Mouse (Mus musculus) intestine, postnatal 0 days (tissue): ENCODE data around the gene Dtymk. TPM values are rescaled to one million over a fixed set of nuclear protein-coding genes. Genes with fewer than 3 reads are reported as not detected.
A peak's percentile ranks its signal among the peaks of the same experiment; 100 is the strongest.

Experiments
- ATAC-seq: fragments of 200-750 bp; cut with Nextera tagmentation; 2 replicates; pipeline ENCODE4 v1.8.0; 2017; ENCODE audit warnings: mild to moderate bottlenecking, moderate TSS enrichment, moderate library complexity
- H3K27ac ChIP-seq: fragments of 300-500 bp; sonication (generic); 2 replicates; pipeline ENCODE4 v1.5.1; 2014; ENCODE audit warnings: mild to moderate bottlenecking, low read depth, low read length, moderate library complexity
- H3K27me3 ChIP-seq: fragments of 300-500 bp; sonication (generic); replicated peaks from 2 replicates; pipeline ENCODE4 v1.6.1; 2014; ENCODE audit warnings: low read length, mixed read lengths; ENCODE audit not compliant: control insufficient read depth, insufficient read depth
- H3K36me3 ChIP-seq: fragments of 300-500 bp; sonication (generic); 2 replicates; pipeline ENCODE4 v1.6.1; 2014; ENCODE audit warnings: mild to moderate bottlenecking, moderate library complexity; ENCODE audit not compliant: control insufficient read depth, insufficient read depth
- H3K4me1 ChIP-seq: fragments of 300-500 bp; sonication (generic); replicated peaks from 2 replicates; pipeline ENCODE4 v1.6.1; 2014; ENCODE audit warnings: antibody characterized with exemption, low read length, mixed read lengths; ENCODE audit not compliant: control insufficient read depth, insufficient read depth
- H3K4me2 ChIP-seq: fragments of 300-500 bp; sonication (generic); replicated peaks from 2 replicates; pipeline ENCODE4 v1.6.1; 2014; ENCODE audit warnings: low read depth, mild to moderate bottlenecking, moderate library complexity
- H3K4me3 ChIP-seq: fragments of 300-500 bp; sonication (generic); 2 replicates; pipeline ENCODE4 v1.5.1; 2014; ENCODE audit warnings: low read depth, low read length
- H3K9ac ChIP-seq: fragments of 300-500 bp; sonication (generic); 2 replicates; pipeline ENCODE4 v1.6.1; 2014; ENCODE audit warnings: mild to moderate bottlenecking, low read depth, low read length
- H3K9me3 ChIP-seq: fragments of 300-500 bp; sonication (generic); 2 replicates; pipeline ENCODE4 v1.6.1; 2016; ENCODE audit warnings: mixed run types; ENCODE audit not compliant: control insufficient read depth
- CTCF ChIP-seq: sonication (generic); IDR thresholded peaks from 2 replicates; pipeline ENCODE4 v1.5.1; 2016; ENCODE audit warnings: low read depth, mild to moderate bottlenecking, control low read depth, antibody characterized with exemption, moderate library complexity
- WGBS: fragments of 180-500 bp; shearing (Covaris S2); extraction: QIAGEN DNeasy Blood & Tissue Kit; methylation state at CpG from one replicate; pipeline ENCODE4 v1.1.7; 2014; 5-methylcytosine and 5-hydroxymethylcytosine counted together
- polyA plus RNA-seq: library from polyadenylated mRNA; unstranded; fragments of >200 nt; fragmentation: Nextera tagmentation; extraction: Ambion mirVana; gene quantifications from 2 replicates; pipeline ENCODE4 v1.2.1, GENCODE M21; 2015

Dtymk gene
- polyA plus RNA-seq, 1 experiment from 2014 or later, result 87.1 TPM

DNA sequence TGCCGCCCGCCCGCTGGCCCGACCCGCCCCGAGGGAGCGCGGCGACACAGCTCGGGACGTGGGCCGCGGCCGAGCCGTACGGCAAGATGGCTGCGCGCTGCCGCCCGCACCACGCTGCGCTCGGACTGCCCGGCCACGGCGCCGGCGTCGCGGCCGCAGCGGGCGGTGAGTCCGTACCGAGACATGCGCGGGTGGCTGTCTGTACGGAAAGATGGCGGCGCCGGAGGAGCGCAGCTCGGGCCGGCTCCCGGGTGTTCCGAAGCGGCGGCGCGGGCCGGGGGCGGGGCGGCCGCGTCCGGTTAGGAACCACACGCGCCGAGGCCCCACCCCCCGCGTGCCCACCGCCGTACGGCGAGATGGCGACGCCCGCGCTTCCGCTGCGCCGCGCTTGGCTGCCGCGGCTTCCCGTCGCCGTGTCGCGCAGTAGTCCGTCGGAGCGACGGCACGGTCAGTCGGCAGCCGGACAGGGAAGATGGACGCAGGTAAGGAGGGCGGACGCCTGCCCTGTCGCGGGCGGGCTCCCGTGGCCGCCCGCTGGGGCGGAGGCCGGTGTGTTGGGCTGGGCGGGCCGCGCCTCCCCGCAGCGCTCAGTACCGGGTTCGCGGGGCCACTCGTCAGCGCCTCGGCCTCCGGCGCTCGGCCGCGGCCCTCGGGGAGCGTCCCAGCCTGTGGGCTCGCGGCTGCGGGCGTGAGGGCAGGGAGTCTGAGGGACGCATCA is 47.0 kb downstream of the Dtymk start, which contains the start of gene Thap4:
Gene Thap4 (minus strand): TSS at position 292 of the 718 bp plus-strand sequence.
- H3K9me3 ChIP-seq, result no peaks in the 10 kb centered on the region
- peak; percentile 88 for ATAC-seq
- H3K4me2 ChIP-seq, result peak within 1 kb of the TSS; percentile 83
- peaks cover 9% of the 10 kb centered on the region for H3K36me3 ChIP-seq
- H3K4me3 ChIP-seq, result peak within 1 kb of the TSS; percentile 99
- peaks cover 7% of the 10 kb centered on the region for H3K4me1 ChIP-seq
- H3K27ac ChIP-seq, result peak within 1 kb of the TSS; percentile 83
- H3K9ac ChIP-seq, result peak within 1 kb of the TSS; percentile 85
- WGBS, result 1% methylated on average over 108 of the region's 121 CpGs
- no peaks in the 10 kb centered on the region for H3K27me3 ChIP-seq
- TF ChIP-seq CTCF, result no peak

DNA sequence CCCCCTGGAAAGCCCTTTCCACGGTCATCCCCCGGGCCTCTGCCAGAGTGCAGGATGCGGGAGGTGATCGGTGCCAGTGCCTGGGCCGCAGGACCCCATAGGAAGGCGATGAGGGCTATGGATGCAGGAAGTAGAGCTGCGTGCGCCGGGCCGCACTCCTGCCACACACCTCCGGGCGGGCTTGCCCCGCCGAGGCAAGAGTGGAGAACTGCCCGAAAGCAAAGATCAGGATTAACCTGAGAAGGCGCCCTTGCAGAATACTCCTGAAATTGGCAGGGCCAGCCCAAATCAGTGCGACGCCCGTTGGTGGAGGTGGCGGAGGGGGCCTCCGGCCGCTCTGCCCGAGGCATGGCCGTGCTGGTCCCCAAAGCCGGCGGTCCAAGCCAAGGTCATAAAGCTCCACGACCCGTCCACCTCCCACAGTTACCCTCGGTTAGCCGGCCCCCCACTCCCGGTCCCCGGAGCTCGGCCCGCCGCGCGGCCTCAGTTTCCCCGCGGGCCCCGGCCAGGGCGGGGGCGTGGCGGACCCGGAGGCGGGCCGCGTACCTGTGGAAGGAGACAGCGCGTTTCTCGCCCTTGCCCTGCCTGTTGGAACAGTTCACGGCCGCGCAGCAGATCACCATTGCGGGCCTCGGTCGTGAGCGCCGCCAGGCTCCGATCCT is 47.7 kb downstream of the Dtymk start:
- H3K4me3 ChIP-seq, result peak overlapping the region; percentile 99
- H3K4me2 ChIP-seq, result peak overlapping the region; percentile 83
- H3K9ac ChIP-seq, result peak overlapping the region; percentile 85
- H3K27ac ChIP-seq, result peak overlapping the region; percentile 83
- peaks cover 7% of the 10 kb centered on the region for H3K4me1 ChIP-seq
- H3K36me3 ChIP-seq, result peaks cover 14% of the 10 kb centered on the region
- no peak for TF ChIP-seq CTCF
- H3K9me3 ChIP-seq, result no peaks in the 10 kb centered on the region
- peak; percentile 15; the same call in 1 of the 2 replicates for ATAC-seq
- under 1% methylated on average over 43 of the region's 59 CpGs for WGBS
- no peaks in the 10 kb centered on the region for H3K27me3 ChIP-seq

DNA sequence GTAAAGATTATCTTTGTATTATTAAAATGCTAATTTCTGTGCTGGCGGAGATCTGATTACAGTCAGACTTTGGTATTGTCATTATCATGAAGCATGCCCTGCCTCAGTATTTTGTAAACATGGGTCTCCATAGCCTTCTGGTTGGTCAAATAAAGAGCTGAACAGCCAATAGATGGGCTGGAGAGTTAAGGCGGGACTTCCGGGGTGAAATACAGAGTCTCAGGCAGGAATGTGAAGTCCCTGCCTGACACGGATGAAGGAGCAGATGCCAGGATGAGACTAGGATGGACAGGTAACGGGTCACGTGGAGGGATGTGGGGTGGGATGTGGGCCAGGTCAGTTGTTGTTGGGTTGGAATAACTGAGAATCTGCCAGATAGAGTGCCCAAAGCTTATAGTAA is 50.4 kb downstream of the Dtymk start, which contains the start of gene Atg4b:
Gene Atg4b (plus strand): TSS at position 211 of the 400 bp plus-strand sequence.
- TF ChIP-seq CTCF, result no peak
- H3K9me3 ChIP-seq, result no peaks in the 10 kb centered on the region
- H3K4me2 ChIP-seq, result no peak within 1 kb of the TSS
- peaks cover 9% of the 10 kb centered on the region; the same call in 1 of the 2 replicates for H3K4me1 ChIP-seq
- no peak within 1 kb of the TSS for H3K4me3 ChIP-seq
- ATAC-seq, result no peak
- peaks cover 14% of the 10 kb centered on the region for H3K36me3 ChIP-seq
- 0 out of 2 replicates have a peak within 1 kb of the TSS, but pooled peaks have one; percentile 57 for H3K27ac ChIP-seq
- H3K27me3 ChIP-seq, result no peaks in the 10 kb centered on the region
- WGBS, result 77% methylated on average over 6 of the region's 6 CpGs
- H3K9ac ChIP-seq, result no peak within 1 kb of the TSS

DNA sequence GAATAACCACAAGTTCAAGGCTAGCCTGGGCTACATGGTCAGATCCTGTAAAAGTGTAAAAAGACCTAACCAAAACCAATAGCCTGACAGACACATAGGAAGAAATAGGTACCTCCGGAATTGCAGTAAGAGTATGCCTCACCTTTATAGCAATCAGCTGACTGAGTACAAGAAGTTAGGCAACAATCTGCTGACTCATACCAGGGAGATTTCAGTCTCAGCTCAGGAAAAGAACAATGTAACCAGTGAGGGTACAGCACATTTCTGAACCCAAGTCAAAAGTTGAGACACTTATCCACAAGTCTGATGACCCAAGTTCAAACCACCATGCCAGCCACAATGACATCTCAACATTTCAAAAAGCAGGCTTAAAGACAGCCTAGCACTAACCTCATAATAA is 53.2 kb downstream of the Dtymk start:
- WGBS, result 55% methylated on average over 1 of the region's 1 CpGs
- peak; percentile 60; the same call in 1 of the 2 replicates for ATAC-seq
- peaks cover 19% of the 10 kb centered on the region for H3K36me3 ChIP-seq
- H3K4me2 ChIP-seq, result no peak overlapping the region
- no peak overlapping the region for H3K4me3 ChIP-seq
- no peak for TF ChIP-seq CTCF
- no peaks in the 10 kb centered on the region for H3K27me3 ChIP-seq
- no peak overlapping the region for H3K9ac ChIP-seq
- peaks cover 6% of the 10 kb centered on the region; the same call in 1 of the 2 replicates for H3K4me1 ChIP-seq
- H3K9me3 ChIP-seq, result no peaks in the 10 kb centered on the region
- H3K27ac ChIP-seq, result peak overlapping the region; percentile 57; the same call in 1 of the 2 replicates

DNA sequence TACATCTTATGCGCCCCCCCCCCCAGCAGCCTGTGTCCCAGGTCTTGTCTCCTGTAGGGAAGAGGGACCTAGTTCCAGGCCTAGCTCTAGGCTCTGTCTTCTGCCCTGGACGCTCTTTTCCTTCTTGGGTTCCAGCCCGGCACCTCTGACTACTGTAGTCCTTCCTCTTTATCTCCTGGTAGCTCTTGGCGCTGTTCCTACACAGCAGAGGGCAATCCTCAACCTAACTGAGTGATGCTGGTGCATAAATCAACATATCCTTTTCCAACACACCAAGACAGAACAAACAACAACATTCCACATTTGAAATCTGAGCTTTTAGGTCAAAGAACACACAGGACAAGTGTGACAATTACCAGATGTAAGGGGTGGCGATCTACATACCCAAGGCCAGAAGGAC is 55.6 kb downstream of the Dtymk start:
- no peak overlapping the region for H3K27ac ChIP-seq
- no peaks in the 10 kb centered on the region for H3K9me3 ChIP-seq
- 0 out of 2 replicates have a peak, but pooled peaks cover 2% of the 10 kb centered on the region for H3K4me1 ChIP-seq
- 81% methylated on average over 5 of the region's 5 CpGs for WGBS
- peaks cover 19% of the 10 kb centered on the region for H3K36me3 ChIP-seq
- H3K9ac ChIP-seq, result no peak overlapping the region
- no peak for TF ChIP-seq CTCF
- no peaks in the 10 kb centered on the region for H3K27me3 ChIP-seq
- H3K4me3 ChIP-seq, result no peak overlapping the region
- H3K4me2 ChIP-seq, result no peak overlapping the region
- no peak for ATAC-seq

DNA sequence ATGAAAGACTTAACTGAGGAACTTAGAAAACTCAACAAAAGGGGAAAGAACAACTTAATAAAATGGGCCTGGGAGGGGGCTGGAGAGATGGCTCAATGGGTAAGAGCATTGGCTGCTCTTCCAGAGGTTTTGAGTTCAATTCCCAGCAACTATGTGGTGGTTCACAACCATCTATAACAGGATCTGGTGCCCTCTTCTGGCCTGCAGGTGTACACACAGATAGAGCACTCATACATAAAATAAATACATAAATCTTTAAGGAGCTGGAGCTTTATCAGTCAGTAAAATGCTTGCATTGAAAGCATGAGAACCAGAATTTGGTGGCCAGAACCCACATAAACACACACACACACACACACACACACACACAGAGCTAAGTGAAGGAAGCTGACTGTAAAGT is 58.8 kb downstream of the Dtymk start:
- Histone ChIP-seq H3K27me3 (no peaks in the 10 kb centered on the region), H3K4me1 (no peaks in the 10 kb centered on the region), H3K4me3 (no peak overlapping the region), H3K4me2 (no peak overlapping the region), H3K9me3 (no peaks in the 10 kb centered on the region), H3K27ac (no peak overlapping the region), H3K36me3 (peaks cover 5% of the 10 kb centered on the region; the same call in 1 of the 2 replicates), H3K9ac (no peak overlapping the region)
- TF ChIP-seq CTCF, result peak; percentile 53
- ATAC-seq, result no peak

Other genes with a start within 250 kb of the Dtymk start
- gene Stk25, start 143.3 kb downstream of the Dtymk start, polyA plus RNA-seq, result 116 and 121 TPM in 2 replicates
- gene Bok, start 116.3 kb downstream of the Dtymk start, polyA plus RNA-seq, result 54.4 and 57.2 TPM in 2 replicates
- gene Atg4b, start 50.4 kb downstream of the Dtymk start, polyA plus RNA-seq, result 66.7 and 66.9 TPM in 2 replicates
- gene Thap4, start 47.1 kb downstream of the Dtymk start, polyA plus RNA-seq, result 56.6 and 59.0 TPM in 2 replicates
- 6.0 and 7.2 TPM in 2 replicates for gene Ing5, start 2.0 kb upstream of the Dtymk start, polyA plus RNA-seq
- gene D2hgdh, start 23.0 kb upstream of the Dtymk start, polyA plus RNA-seq, result 9.3 and 9.5 TPM in 2 replicates
- 13.3 and 14.1 TPM in 2 replicates for gene Gal3st2, start 59.4 kb upstream of the Dtymk start, polyA plus RNA-seq
- 0.17 and 0.21 TPM in 2 replicates for gene Gal3st2b, start 116.4 kb upstream of the Dtymk start, polyA plus RNA-seq
- 0.07 and 0.08 TPM in 2 replicates for gene Gal3st2c, start 188.6 kb upstream of the Dtymk start, polyA plus RNA-seq
- gene Neu4, start 218.5 kb upstream of the Dtymk start, polyA plus RNA-seq, result not detected in 2 replicates